Mouse (Mus musculus) c-Kit-negative CD71-positive TER-119-positive erythroid progenitor cells, embryonic 14.5 days (primary cell): ENCODE data around the gene Kank1.
"Not testable (repeated sequence)": the region's sequence is repeated elsewhere in the genome, so short reads cannot be mapped to it uniquely, and the experiment has no call there.

ENCODE experiments used
- DNase-seq: peaks from one replicate; pipeline ENCODE4 v3.0.0-alpha.2; 2013; ENCODE audit warnings: low read depth, low spot score

Gene Kank1

GRCm38 (mm10) chr19:25438246-25438645, 201.5 kb downstream of the Kank1 start:
- no peak for DNase-seq

GRCm38 (mm10) chr19:25439807-25440206, 203.0 kb downstream of the Kank1 start:
- DNase-seq = no peak

GRCm38 (mm10) chr19:25440736-25441135, 204.0 kb downstream of the Kank1 start:
- DNase-seq = no peak

- DNase-seq = peak; percentile 36
Observed at GRCm38 (mm10) chr19:25445054-25445453, 208.3 kb downstream of the Kank1 start.

- no peak for DNase-seq
Observed at GRCm38 (mm10) chr19:25445842-25446241, 209.1 kb downstream of the Kank1 start.

GRCm38 (mm10) chr19:25446683-25447082, 209.9 kb downstream of the Kank1 start:
- DNase-seq = no peak

GRCm38 (mm10) chr19:25447373-25447772, 210.6 kb downstream of the Kank1 start:
- DNase-seq = no peak

GRCm38 (mm10) chr19:25450869-25451629, 214.3 kb downstream of the Kank1 start:
- no peak for DNase-seq

- DNase-seq = no peak
Observed at GRCm38 (mm10) chr19:25453146-25453545, 216.4 kb downstream of the Kank1 start.

- DNase-seq = no peak
Observed at GRCm38 (mm10) chr19:25460760-25461159, 224.0 kb downstream of the Kank1 start.

GRCm38 (mm10) chr19:25461553-25462320, 225.0 kb downstream of the Kank1 start:
- no peak for DNase-seq

- not testable (repeated sequence) for DNase-seq
Observed at GRCm38 (mm10) chr19:25475806-25476205, 239.0 kb downstream of the Kank1 start.

- no peak for DNase-seq
Observed at GRCm38 (mm10) chr19:25479152-25479669, 242.4 kb downstream of the Kank1 start.

- DNase-seq = no peak
Observed at GRCm38 (mm10) chr19:25480820-25481219, 244.0 kb downstream of the Kank1 start.
